Mouse (Mus musculus) liver, embryonic 13.5 days (tissue): ENCODE data around the gene Cnp. TPM values are rescaled to one million over a fixed set of nuclear protein-coding genes. Genes with fewer than 3 reads are reported as not detected.
A peak's percentile ranks its signal among the peaks of the same experiment; 100 is the strongest.

Experiments
- ATAC-seq: fragments of 200-750 bp; cut with Nextera tagmentation; 2 replicates; pipeline ENCODE4 v1.8.0; 2017; ENCODE audit warnings: low read depth, mild to moderate bottlenecking, moderate number of reproducible peaks, moderate library complexity
- DNase-seq: peaks from one replicate; pipeline ENCODE4 v3.0.0; 2022
- H3K27ac ChIP-seq: fragments of 300-500 bp; sonication (generic); 2 replicates; pipeline ENCODE4 v1.5.1; 2015; ENCODE audit warnings: moderate library complexity, mild to moderate bottlenecking, inconsistent platforms
- H3K27me3 ChIP-seq: fragments of 300-500 bp; sonication (generic); 2 replicates; pipeline ENCODE4 v1.6.1; 2015; ENCODE audit warnings: mild to moderate bottlenecking, inconsistent platforms
- H3K36me3 ChIP-seq: fragments of 300-500 bp; sonication (generic); 2 replicates; pipeline ENCODE4 v1.6.1; 2015; ENCODE audit warnings: mild to moderate bottlenecking, inconsistent platforms
- H3K4me1 ChIP-seq: fragments of 300-500 bp; sonication (generic); replicated peaks from 2 replicates; pipeline ENCODE4 v1.6.1; 2015; ENCODE audit warnings: inconsistent platforms
- H3K4me2 ChIP-seq: fragments of 300-500 bp; sonication (generic); 2 replicates; pipeline ENCODE4 v1.6.1; 2015; ENCODE audit warnings: inconsistent platforms, mild to moderate bottlenecking, moderate library complexity
- H3K4me3 ChIP-seq: fragments of 300-500 bp; sonication (generic); replicated peaks from 2 replicates; pipeline ENCODE4 v1.5.1; 2015; ENCODE audit warnings: mild to moderate bottlenecking, inconsistent platforms
- H3K9ac ChIP-seq: fragments of 300-500 bp; sonication (generic); 2 replicates; pipeline ENCODE4 v1.6.1; 2015; ENCODE audit warnings: mild to moderate bottlenecking, inconsistent platforms
- H3K9me3 ChIP-seq: fragments of 300-500 bp; sonication (generic); replicated peaks from 2 replicates; pipeline ENCODE4 v1.6.1; 2016; ENCODE audit warnings: inconsistent platforms
- WGBS: fragments of 180-500 bp; shearing (Covaris S2); methylation state at CpG from one replicate; pipeline ENCODE4 v1.1.7; 2015; ENCODE audit not compliant: insufficient replicate concordance; 5-methylcytosine and 5-hydroxymethylcytosine counted together
- polyA plus RNA-seq: library from polyadenylated mRNA; unstranded; fragments of >200 nt; fragmentation: Nextera tagmentation; extraction: Ambion mirVana; gene quantifications from 2 replicates; pipeline ENCODE4 v1.2.1, GENCODE M21; 2015

Gene Cnp
- polyA plus RNA-seq, 1 experiment from 2014 or later: 13.2 TPM

GRCm38 (mm10) chr11:100557563-100557962 lies 17.1 kb upstream of the Cnp start:
- DNase-seq: no peak
- Histone ChIP-seq H3K4me1 (no peaks in the 10 kb centered on the region), H3K36me3 (no peaks in the 10 kb centered on the region), H3K27ac (no peak overlapping the region), H3K27me3 (no peaks in the 10 kb centered on the region), H3K9me3 (no peaks in the 10 kb centered on the region), H3K4me2 (no peak overlapping the region), H3K4me3 (no peak overlapping the region), H3K9ac (no peak overlapping the region)
- no peak for ATAC-seq
- WGBS: 66% methylated on average over 3 of the region's 3 CpGs

- WGBS: 59% methylated on average over 7 of the region's 7 CpGs
- Histone ChIP-seq H3K9me3 (no peaks in the 10 kb centered on the region), H3K27ac (no peak overlapping the region), H3K9ac (no peak overlapping the region), H3K36me3 (no peaks in the 10 kb centered on the region), H3K4me1 (no peaks in the 10 kb centered on the region), H3K4me3 (no peak overlapping the region), H3K4me2 (no peak overlapping the region), H3K27me3 (no peaks in the 10 kb centered on the region)
- DNase-seq: no peak
- ATAC-seq: no peak
Observed at GRCm38 (mm10) chr11:100559476-100559875, 15.2 kb upstream of the Cnp start.

GRCm38 (mm10) chr11:100561748-100562147 lies 13.0 kb upstream of the Cnp start:
- ATAC-seq: no peak
- H3K4me3 ChIP-seq: no peak overlapping the region
- no peak overlapping the region for H3K4me2 ChIP-seq
- no peaks in the 10 kb centered on the region for H3K4me1 ChIP-seq
- no peaks in the 10 kb centered on the region for H3K9me3 ChIP-seq
- H3K9ac ChIP-seq: no peak overlapping the region
- H3K27me3 ChIP-seq: no peaks in the 10 kb centered on the region
- 55% methylated on average over 5 of the region's 5 CpGs for WGBS
- no peaks in the 10 kb centered on the region for H3K36me3 ChIP-seq
- no peak for DNase-seq
- H3K27ac ChIP-seq: no peak overlapping the region

- no peaks in the 10 kb centered on the region for H3K9me3 ChIP-seq
- H3K27me3 ChIP-seq: no peaks in the 10 kb centered on the region
- no peaks in the 10 kb centered on the region for H3K36me3 ChIP-seq
- WGBS: 79% methylated on average over 15 of the region's 15 CpGs
- H3K4me3 ChIP-seq: no peak overlapping the region
- H3K27ac ChIP-seq: no peak overlapping the region
- DNase-seq (no peak), ATAC-seq (no peak)
- no peak overlapping the region for H3K9ac ChIP-seq
- no peak overlapping the region for H3K4me2 ChIP-seq
- 0 out of 2 replicates have a peak, but pooled peaks cover 2% of the 10 kb centered on the region for H3K4me1 ChIP-seq
Observed at GRCm38 (mm10) chr11:100564297-100564696, 10.4 kb upstream of the Cnp start.

- DNase-seq (no peak), ATAC-seq (no peak)
- Histone ChIP-seq H3K9me3 (no peaks in the 10 kb centered on the region), H3K4me2 (no peak overlapping the region), H3K27me3 (no peaks in the 10 kb centered on the region), H3K27ac (no peak overlapping the region), H3K4me3 (no peak overlapping the region), H3K36me3 (no peaks in the 10 kb centered on the region), H3K4me1 (0 out of 2 replicates have a peak, but pooled peaks cover 2% of the 10 kb centered on the region), H3K9ac (no peak overlapping the region)
- 46% methylated on average over 6 of the region's 6 CpGs for WGBS
Observed at GRCm38 (mm10) chr11:100564703-100565102, 10.0 kb upstream of the Cnp start.

GRCm38 (mm10) chr11:100567229-100567628 lies 7.5 kb upstream of the Cnp start:
- 30% methylated on average over 5 of the region's 5 CpGs for WGBS
- no peak overlapping the region for H3K27ac ChIP-seq
- no peak overlapping the region for H3K4me2 ChIP-seq
- no peaks in the 10 kb centered on the region for H3K9me3 ChIP-seq
- no peaks in the 10 kb centered on the region for H3K36me3 ChIP-seq
- ATAC-seq: no peak
- no peak for DNase-seq
- H3K27me3 ChIP-seq: peaks cover 12% of the 10 kb centered on the region
- H3K4me1 ChIP-seq: peaks cover 12% of the 10 kb centered on the region
- no peak overlapping the region for H3K4me3 ChIP-seq
- H3K9ac ChIP-seq: no peak overlapping the region

GRCm38 (mm10) chr11:100567815-100568245 lies 6.9 kb upstream of the Cnp start:
- Histone ChIP-seq H3K36me3 (no peaks in the 10 kb centered on the region), H3K4me3 (no peak overlapping the region), H3K9ac (no peak overlapping the region), H3K9me3 (no peaks in the 10 kb centered on the region), H3K27ac (no peak overlapping the region), H3K4me2 (no peak overlapping the region), H3K27me3 (peaks cover 12% of the 10 kb centered on the region), H3K4me1 (peaks cover 12% of the 10 kb centered on the region)
- ATAC-seq: no peak
- WGBS: 43% methylated on average over 9 of the region's 9 CpGs
- DNase-seq: no peak

- H3K27ac ChIP-seq: no peak overlapping the region
- peaks cover 12% of the 10 kb centered on the region for H3K4me1 ChIP-seq
- DNase-seq: no peak
- no peak overlapping the region for H3K4me3 ChIP-seq
- 75% methylated on average over 8 of the region's 8 CpGs for WGBS
- H3K4me2 ChIP-seq: no peak overlapping the region
- H3K27me3 ChIP-seq: peaks cover 12% of the 10 kb centered on the region
- no peak overlapping the region for H3K9ac ChIP-seq
- H3K9me3 ChIP-seq: no peaks in the 10 kb centered on the region
- H3K36me3 ChIP-seq: no peaks in the 10 kb centered on the region
- no peak for ATAC-seq
Observed at GRCm38 (mm10) chr11:100568692-100569091, 6.0 kb upstream of the Cnp start.

- no peak for ATAC-seq
Observed at GRCm38 (mm10) chr11:100569789-100570188, 4.9 kb upstream of the Cnp start.

GRCm38 (mm10) chr11:100570430-100571201 lies 4.1 kb upstream of the Cnp start:
- H3K27ac ChIP-seq: no peak overlapping the region
- peaks cover 24% of the 10 kb centered on the region for H3K4me1 ChIP-seq
- peak overlapping the region; percentile 48 for H3K4me2 ChIP-seq
- no peaks in the 10 kb centered on the region for H3K36me3 ChIP-seq
- 0 out of 2 replicates have a peak overlapping the region, but pooled peaks have one; percentile 23 for H3K4me3 ChIP-seq
- ATAC-seq: no peak
- DNase-seq: peak; percentile 32
- H3K27me3 ChIP-seq: peaks cover 12% of the 10 kb centered on the region
- no peaks in the 10 kb centered on the region for H3K9me3 ChIP-seq
- 12% methylated on average over 8 of the region's 8 CpGs for WGBS
- 0 out of 2 replicates have a peak overlapping the region, but pooled peaks have one; percentile 3 for H3K9ac ChIP-seq

More at GRCm38 (mm10) chr11:100569789-100570188, 4.9 kb upstream of the Cnp start:
- no peak for DNase-seq
- Histone ChIP-seq H3K4me3 (no peak overlapping the region), H3K4me1 (peaks cover 16% of the 10 kb centered on the region), H3K36me3 (no peaks in the 10 kb centered on the region), H3K9ac (no peak overlapping the region), H3K27me3 (peaks cover 12% of the 10 kb centered on the region), H3K4me2 (no peak overlapping the region), H3K27ac (no peak overlapping the region), H3K9me3 (no peaks in the 10 kb centered on the region)
- WGBS: 54% methylated on average over 9 of the region's 9 CpGs

- no peaks in the 10 kb centered on the region for H3K9me3 ChIP-seq
- 14% methylated on average over 16 of the region's 16 CpGs for WGBS
- no peaks in the 10 kb centered on the region for H3K36me3 ChIP-seq
- H3K9ac ChIP-seq: 0 out of 2 replicates have a peak overlapping the region, but pooled peaks have one; percentile 3
- H3K4me3 ChIP-seq: peak overlapping the region; percentile 23; the same call in 1 of the 2 replicates
- peaks cover 30% of the 10 kb centered on the region for H3K4me1 ChIP-seq
- no peak overlapping the region for H3K27ac ChIP-seq
- ATAC-seq: no peak
- H3K27me3 ChIP-seq: peaks cover 12% of the 10 kb centered on the region
- DNase-seq: no peak
- peak overlapping the region; percentile 48 for H3K4me2 ChIP-seq
Observed at GRCm38 (mm10) chr11:100571202-100571567, 3.5 kb upstream of the Cnp start.

GRCm38 (mm10) chr11:100574188-100574587 lies 516 bp upstream of the Cnp start:
- no peaks in the 10 kb centered on the region for H3K9me3 ChIP-seq
- peak overlapping the region; percentile 71; the same call in 1 of the 2 replicates for H3K27ac ChIP-seq
- ATAC-seq (no peak), DNase-seq (no peak)
- H3K4me2 ChIP-seq: peak overlapping the region; percentile 87
- 46% methylated on average over 3 of the region's 3 CpGs for WGBS
- peak overlapping the region; percentile 73 for H3K9ac ChIP-seq
- peaks cover 33% of the 10 kb centered on the region for H3K4me1 ChIP-seq
- peak overlapping the region; percentile 72 for H3K4me3 ChIP-seq
- H3K27me3 ChIP-seq: peaks cover 12% of the 10 kb centered on the region
- peaks cover 6% of the 10 kb centered on the region for H3K36me3 ChIP-seq
